Mouse (Mus musculus) C2C12 (cell line): ENCODE results near the gene Ap1g1. TPM values are rescaled to one million over a fixed set of nuclear protein-coding genes. Genes with fewer than 3 reads are reported as not detected.

ENCODE experiments used
- H3K27me3 ChIP-seq: one replicate; pipeline ENCODE4 v1.6.1; 2011; ENCODE audit not compliant: control insufficient read depth, insufficient read depth, insufficient read length
- H3K36me3 ChIP-seq: one replicate; pipeline ENCODE4 v1.6.1; 2011; ENCODE audit not compliant: control insufficient read depth, insufficient read depth
- H3K4me3 ChIP-seq: one replicate; pipeline ENCODE4 v1.5.1; 2011; ENCODE audit warnings: mild to moderate bottlenecking, control low read depth; ENCODE audit not compliant: poor library complexity, insufficient read depth, severe bottlenecking
- H3K79me2 ChIP-seq: one replicate; pipeline ENCODE4 v1.6.1; 2011; ENCODE audit not compliant: control insufficient read depth, insufficient read depth
- H3K79me3 ChIP-seq: one replicate; pipeline ENCODE4 v1.6.1; 2011; ENCODE audit warnings: low read depth, control low read depth
- H3ac ChIP-seq: one replicate; pipeline ENCODE3; 2011; ENCODE audit warnings: low read depth; ENCODE audit not compliant: control insufficient read depth, insufficient read length
- CEBPB ChIP-seq: IDR thresholded peaks from one replicate; pipeline ENCODE4 v1.6.1; 2011; ENCODE audit warnings: low read depth, mild to moderate bottlenecking, control low read depth, moderate library complexity
- CTCF ChIP-seq: IDR thresholded peaks from one replicate; pipeline ENCODE4 v1.5.1; 2011; ENCODE audit not compliant: control insufficient read depth, insufficient read depth, insufficient read length
- FOSL1 ChIP-seq: IDR thresholded peaks from one replicate; pipeline ENCODE4 v1.8.0; 2011; ENCODE audit warnings: mild to moderate bottlenecking, low read length; ENCODE audit not compliant: poor library complexity, insufficient read depth, severe bottlenecking
- MAX ChIP-seq: IDR thresholded peaks from one replicate; pipeline ENCODE4 v1.6.1; 2011; ENCODE audit warnings: mild to moderate bottlenecking, control low read depth
- MYOD1 ChIP-seq: IDR thresholded peaks from one replicate; pipeline ENCODE4 v1.6.1; 2011; ENCODE audit warnings: low read depth; ENCODE audit not compliant: control insufficient read depth, insufficient read length
- MYOG ChIP-seq: IDR thresholded peaks from one replicate; pipeline ENCODE4 v1.6.1; 2011; ENCODE audit not compliant: control insufficient read depth, insufficient read length; ENCODE audit errors: extremely low read depth
- USF1 ChIP-seq: IDR thresholded peaks from one replicate; pipeline ENCODE4 v1.6.1; 2011; ENCODE audit warnings: low read depth, mild to moderate bottlenecking, control low read depth, moderate library complexity
- long read RNA-seq, 2 experiments: library from polyadenylated mRNA; unstranded; transcript quantifications; one replicate each; pipeline ENCODE4 v2.0.0; 2019 to 2020
- polyA plus RNA-seq: library from polyadenylated mRNA; unstranded; fragments of >200 nt; fragmentation: generic; extraction: Trizol; gene quantifications from one replicate; pipeline ENCODE4 v1.2.1, GENCODE M21; 2012; ENCODE audit warnings: missing spikeins

Gene Ap1g1
- 25.6 TPM for polyA plus RNA-seq
- long read RNA-seq, experiment 1, transcript Ap1g1-201 (23 exons, 3,692 nt): major isoform, 8 of 19 reads
- long read RNA-seq, experiment 1, partial matches to known transcripts: 1 of 19 reads
- long read RNA-seq, experiment 1, other reads (novel, unspliced or antisense): 6 of 19 reads
- long read RNA-seq, experiment 2, transcript Ap1g1-201 (23 exons, 3,692 nt): major isoform, 46 of 80 reads
- long read RNA-seq, experiment 2, partial matches to known transcripts: 8 of 80 reads
- long read RNA-seq, experiment 2, other reads (novel, unspliced or antisense): 22 of 80 reads

GRCm38 (mm10) chr8:109778280-109778977 is at the start of gene Ap1g1:
Gene Ap1g1, plus strand, starts transcription at chr8:109778554.
- H3K79me2 ChIP-seq: peaks cover 49% of the 10 kb centered on the region
- H3K36me3 ChIP-seq: no peaks in the 10 kb centered on the region
- peak; percentile 66 for TF ChIP-seq USF1
- TF ChIP-seq MYOG: no peak
- H3ac ChIP-seq: peak within 1 kb of the TSS; percentile 93
- H3K27me3 ChIP-seq: no peaks in the 10 kb centered on the region
- peak within 1 kb of the TSS; percentile 94 for H3K4me3 ChIP-seq
- H3K79me3 ChIP-seq: peaks cover 44% of the 10 kb centered on the region

- Histone ChIP-seq H3ac (no peak overlapping the region), H3K4me3 (no peak overlapping the region), H3K79me3 (peaks cover 10% of the 10 kb centered on the region), H3K79me2 (peaks cover 17% of the 10 kb centered on the region), H3K27me3 (no peaks in the 10 kb centered on the region), H3K36me3 (peaks cover 45% of the 10 kb centered on the region)
- TF ChIP-seq CTCF (no peak), MYOG (no peak)
Observed at GRCm38 (mm10) chr8:109731012-109731411, 47.3 kb upstream of the Ap1g1 start.

GRCm38 (mm10) chr8:109734018-109734417 is 44.3 kb upstream of the Ap1g1 start:
- no peak overlapping the region for H3K4me3 ChIP-seq
- H3K79me2 ChIP-seq: peaks cover 32% of the 10 kb centered on the region
- H3K27me3 ChIP-seq: no peaks in the 10 kb centered on the region
- H3K36me3 ChIP-seq: peaks cover 37% of the 10 kb centered on the region
- no peak overlapping the region for H3ac ChIP-seq
- TF ChIP-seq CEBPB: no peak
- TF ChIP-seq USF1: no peak
- no peak for TF ChIP-seq MAX
- no peak for TF ChIP-seq MYOG
- TF ChIP-seq CTCF: no peak
- no peak for TF ChIP-seq MYOD1
- TF ChIP-seq FOSL1: no peak
- H3K79me3 ChIP-seq: peaks cover 22% of the 10 kb centered on the region

DNA sequence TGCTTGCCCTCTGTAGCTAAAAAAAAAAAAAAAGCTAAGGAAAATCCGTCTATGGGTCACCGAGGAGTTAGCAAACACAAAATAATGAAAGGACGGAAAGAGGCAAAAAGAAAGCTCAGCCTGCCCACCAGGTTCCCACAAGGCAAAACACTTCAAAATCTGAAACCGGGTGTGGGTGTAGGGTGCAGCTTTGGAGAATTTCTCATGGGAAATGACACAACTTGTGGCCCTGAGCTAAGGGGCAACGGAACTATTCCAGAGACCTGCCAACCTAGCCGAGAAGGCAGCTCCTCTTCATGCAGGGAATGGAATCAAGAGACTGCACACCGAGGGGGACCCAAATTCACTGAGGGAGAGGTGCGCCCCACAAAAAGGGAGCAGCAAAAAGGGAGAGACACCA is 41.5 kb upstream of the Ap1g1 start:
- H3K79me2 ChIP-seq: peaks cover 32% of the 10 kb centered on the region
- peaks cover 32% of the 10 kb centered on the region for H3K36me3 ChIP-seq
- H3K27me3 ChIP-seq: no peaks in the 10 kb centered on the region
- peak overlapping the region; percentile 95 for H3K4me3 ChIP-seq
- peaks cover 22% of the 10 kb centered on the region for H3K79me3 ChIP-seq
- TF ChIP-seq FOSL1 (no peak), CTCF (no peak), MYOD1 (no peak), MYOG (no peak), CEBPB (no peak), USF1 (no peak), MAX (no peak)
- peak overlapping the region; percentile 86 for H3ac ChIP-seq

DNA sequence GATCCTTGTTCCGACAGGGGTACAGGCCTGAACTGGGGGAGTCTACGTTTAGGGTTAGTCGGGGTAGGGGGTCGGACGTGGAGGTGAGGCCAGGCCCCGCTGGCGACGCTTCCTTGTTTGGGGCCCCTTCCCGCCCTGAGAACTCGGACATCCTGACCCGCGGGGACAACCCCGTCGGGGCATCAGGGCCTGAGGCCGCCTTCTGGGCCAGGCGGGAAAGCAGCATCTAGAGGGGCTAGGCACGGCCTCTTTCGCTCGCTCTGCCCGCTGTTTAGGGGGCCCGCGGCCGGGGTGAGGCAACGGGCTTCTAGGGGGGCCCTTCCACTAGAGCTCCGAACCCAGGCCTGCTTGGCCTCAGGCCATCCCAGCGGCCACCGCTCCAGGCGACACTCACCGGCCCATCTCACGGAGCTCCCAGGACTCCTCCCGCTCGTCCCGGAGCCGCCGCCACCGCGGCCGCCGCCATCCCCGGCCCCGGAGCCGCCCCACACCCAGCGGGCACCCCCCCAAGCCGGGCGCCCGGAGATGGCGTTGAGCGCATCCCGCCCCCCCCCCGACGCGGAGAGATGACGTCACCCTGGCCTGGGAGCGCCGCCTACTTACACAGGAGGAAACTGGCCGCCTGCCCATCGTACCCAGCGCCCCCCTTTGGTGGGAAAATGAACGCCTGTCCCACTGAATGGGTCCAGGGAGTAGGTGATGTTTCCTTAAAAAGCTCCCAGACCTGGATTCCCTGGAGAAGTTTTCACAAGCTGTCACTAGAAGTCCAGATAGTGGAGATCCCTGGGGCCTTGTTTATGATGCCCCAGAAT is 40.9 kb upstream of the Ap1g1 start, which contains the start of gene Atxn1l:
Gene Atxn1l (minus strand): TSS at position 503 of the 812 bp plus-strand sequence.
- peaks cover 27% of the 10 kb centered on the region for H3K36me3 ChIP-seq
- no peaks in the 10 kb centered on the region for H3K27me3 ChIP-seq
- peak within 1 kb of the TSS; percentile 86 for H3ac ChIP-seq
- TF ChIP-seq CEBPB (no peak), CTCF (peak; percentile 70)
- peaks cover 32% of the 10 kb centered on the region for H3K79me2 ChIP-seq
- H3K79me3 ChIP-seq: peaks cover 22% of the 10 kb centered on the region
- H3K4me3 ChIP-seq: peak within 1 kb of the TSS; percentile 95
